Mouse (Mus musculus) gonadal fat pad, adult 2 months (tissue): ENCODE measurements around the gene Card19. TPM values are rescaled to one million over a fixed set of nuclear protein-coding genes. Genes with fewer than 3 reads are reported as not detected.

Experiments used
- DNase-seq: peaks from one replicate; pipeline ENCODE4 v3.0.0-alpha.2; 2012; ENCODE audit warnings: low read depth
- polyA plus RNA-seq: library from polyadenylated mRNA; depleted of rRNA; stranded (reverse); fragments of >200 nt; gene quantifications from 2 replicates; pipeline ENCODE4 v1.2.3, GENCODE M21; 2012; rRNA removed

Card19 gene
- polyA plus RNA-seq: 107 and 108 TPM in 2 replicates

DNA sequence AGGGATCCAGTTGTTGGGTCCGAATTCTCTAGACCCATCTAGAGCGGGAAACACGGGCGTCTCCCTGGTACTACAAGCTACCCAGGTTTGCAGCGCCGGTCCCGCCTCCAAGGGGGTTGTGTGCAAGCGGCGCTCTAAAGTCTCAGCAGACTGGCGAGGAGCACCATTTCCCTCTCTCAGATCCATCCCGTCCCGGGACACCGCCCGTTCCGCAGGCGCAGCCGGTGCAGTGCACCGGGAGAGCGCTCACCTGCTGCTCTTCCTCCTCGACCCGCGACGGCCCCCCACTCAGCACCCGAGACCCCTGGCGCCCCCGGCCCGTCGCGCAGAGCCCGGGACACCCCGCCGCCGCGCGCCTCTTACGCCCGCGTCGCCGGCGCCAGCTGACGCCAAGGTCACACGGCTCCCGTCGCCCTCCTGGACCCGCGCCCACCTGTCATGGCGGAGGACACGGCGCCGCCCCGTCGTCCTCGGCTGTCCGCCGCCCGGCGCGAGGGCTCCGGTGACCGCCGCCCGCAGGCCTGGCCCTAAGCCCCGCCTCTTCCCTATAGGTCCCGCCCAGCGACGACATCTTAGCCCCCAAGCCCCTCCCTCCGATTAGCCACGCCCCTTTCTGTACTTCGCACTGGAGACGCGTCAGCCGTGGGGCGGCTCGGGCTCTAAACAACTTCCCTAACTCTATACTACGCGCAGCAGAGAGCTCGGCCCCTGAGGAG, at the start of gene Card19:
TSS of gene Card19 (minus strand) at position 534 of the 716 bp plus-strand sequence.
- DNase-seq: peak; percentile 40

DNA sequence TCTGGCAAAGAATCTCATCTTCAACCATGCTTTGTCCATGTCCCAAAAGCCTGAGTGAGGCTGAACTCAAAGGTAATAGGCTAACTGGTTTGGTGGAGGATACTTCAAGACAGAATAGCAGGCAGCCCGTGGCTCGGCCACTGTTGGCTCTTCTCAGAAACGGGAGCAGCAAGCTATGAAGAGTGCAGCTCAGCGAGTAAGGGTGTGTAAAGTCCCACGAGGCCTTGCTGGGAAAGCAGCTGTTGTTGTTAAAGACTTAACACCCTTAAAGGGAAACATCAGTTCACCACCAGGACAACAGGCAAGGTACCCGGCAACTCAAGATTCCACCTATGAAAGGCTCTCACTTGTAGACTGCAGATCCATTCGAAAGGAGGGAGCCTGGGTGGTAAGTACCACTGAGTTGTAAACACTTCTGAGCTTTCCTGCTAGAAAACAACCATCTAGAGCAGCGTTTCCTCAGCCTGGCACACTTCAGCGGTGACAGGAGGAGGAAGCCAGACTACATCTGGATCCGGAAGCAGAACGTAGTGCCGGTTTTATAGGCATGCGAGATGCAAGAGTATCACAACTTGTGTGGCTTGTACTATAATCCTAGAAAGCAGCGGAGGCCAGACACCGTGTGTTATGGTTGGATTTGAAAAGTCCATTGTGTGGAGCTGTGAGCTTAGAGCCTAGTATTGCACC, 44.3 kb upstream of the Card19 start:
- no peak for DNase-seq

DNA sequence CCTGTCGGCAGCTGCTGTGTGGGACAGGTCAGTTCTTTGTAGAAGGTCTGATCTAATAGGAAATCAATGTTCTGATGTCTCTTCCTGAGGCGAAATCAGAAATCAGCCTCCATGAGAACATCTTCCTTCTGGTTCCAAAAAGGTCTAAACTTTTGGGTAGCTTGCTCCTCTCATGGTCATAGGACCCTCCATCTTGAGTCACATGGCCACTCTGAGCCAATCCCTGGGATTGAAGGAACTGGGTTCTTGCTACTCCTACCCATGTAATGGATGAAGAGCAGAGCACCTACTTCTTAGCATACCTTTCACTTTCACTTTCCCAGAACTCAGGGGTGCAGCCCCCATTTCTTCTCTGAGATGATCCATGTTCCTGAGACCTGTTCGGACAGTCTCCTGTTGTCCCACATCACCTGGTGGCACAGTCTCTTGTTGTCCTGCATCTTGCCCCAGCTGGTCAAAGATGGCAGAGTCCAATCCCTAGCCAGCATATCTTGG, 42.0 kb upstream of the Card19 start:
- no peak for DNase-seq

DNA sequence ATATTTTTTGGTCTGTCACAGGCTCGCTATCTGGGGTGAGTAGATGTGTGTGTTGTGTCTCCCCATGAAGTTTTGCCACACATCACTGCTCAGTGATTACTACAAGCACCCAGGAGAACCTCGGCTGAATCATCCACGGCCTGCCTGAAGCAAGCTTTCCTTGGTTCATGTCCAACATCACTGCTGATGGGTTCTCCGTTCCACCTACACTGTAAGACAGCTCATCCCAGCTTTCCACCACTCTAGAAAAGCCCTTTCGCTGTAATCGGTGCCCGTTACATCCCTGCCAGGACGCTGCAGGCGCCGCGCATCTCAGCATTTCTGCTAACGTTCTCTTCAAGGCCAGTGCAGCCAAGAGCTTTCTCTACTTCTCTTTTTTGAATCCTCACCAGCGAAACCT, 36.9 kb upstream of the Card19 start:
- DNase-seq: peak; percentile 69

DNA sequence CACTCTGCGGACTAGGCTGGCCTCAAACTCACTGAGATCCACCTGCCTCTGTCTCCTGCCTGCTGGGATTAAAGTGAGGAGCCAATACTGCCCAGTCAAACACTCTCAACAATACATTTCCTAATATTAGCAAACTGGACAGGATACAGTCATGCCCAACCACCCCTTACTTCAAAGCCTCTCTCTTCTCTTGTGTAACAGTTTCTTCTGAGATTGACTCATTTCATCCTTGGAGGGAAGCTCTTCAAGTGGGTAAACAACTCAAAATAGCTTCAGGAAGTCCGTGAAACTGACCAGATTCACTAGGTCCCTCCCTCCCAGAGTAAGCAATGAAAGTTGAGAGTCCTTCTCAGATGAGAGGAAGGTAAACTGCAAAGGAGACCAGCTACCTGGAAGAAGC, 36.3 kb upstream of the Card19 start:
- peak; percentile 34 for DNase-seq

DNA sequence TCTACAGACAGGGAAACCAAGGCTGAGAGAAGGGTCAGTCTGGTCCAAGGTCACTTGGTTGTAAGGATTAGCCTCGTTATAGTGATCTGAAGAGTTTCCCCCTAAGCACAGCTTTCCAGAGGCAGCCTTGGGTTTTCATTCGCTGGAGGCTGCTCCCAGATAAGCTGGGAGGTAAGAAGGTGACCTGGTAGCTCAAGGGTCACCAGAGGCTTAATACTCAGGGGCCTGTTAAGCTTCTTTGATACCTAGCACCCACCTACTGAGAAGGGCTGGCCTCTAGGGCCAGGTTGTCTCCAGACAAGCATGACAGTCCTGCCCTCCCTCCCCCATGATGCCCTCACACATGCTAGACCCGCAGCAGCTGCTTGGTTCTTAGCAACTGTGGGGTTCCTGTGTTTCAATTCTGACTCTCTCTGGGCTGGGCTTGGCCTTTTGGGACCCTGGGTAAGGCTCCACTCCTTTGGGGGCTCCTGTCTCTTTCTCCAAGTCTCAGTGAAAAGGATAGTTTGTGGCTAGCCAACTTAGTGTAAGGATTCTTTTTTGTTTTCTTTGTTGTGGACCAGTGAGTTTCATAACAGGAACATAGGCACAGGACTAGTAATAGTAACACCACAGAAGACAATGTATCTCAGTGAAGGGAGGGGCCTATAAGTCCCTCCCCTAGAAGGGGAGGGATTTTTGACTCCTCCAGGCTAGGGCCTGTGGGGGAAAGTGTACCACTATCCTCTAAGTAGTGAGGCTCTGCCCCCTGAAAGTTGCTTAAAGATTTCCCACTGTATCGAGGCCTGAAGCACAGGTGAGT, 35.1 kb upstream of the Card19 start:
- DNase-seq: no peak

DNA sequence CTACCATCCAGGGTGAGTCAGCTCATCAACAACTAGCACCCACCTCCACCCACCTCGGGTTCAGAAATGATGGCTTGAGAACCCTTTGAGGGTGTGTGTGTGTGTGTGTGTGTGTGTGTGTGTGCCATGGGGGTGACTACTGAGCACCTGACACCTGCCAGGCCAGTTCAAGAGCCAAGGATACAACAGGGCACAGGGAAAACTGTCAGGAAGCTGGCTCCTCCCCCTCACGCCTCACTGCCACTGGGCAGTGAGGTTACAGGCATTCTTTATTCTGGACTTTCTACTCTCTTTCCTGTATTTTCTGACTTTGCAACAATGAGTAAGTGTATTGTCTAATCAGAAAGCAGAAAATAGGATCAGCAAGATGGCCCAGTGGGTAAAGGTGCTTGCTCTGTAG, 33.8 kb upstream of the Card19 start:
- DNase-seq: peak; percentile 10

GRCm38 (mm10) chr13:49248923-49249322, 33.1 kb upstream of the Card19 start:
- no peak for DNase-seq

GRCm38 (mm10) chr13:49248467-49248862, 32.6 kb upstream of the Card19 start, which contains the start of gene Susd3:
Gene Susd3 (minus strand): TSS chr13:49248706.
- no peak for DNase-seq

DNA sequence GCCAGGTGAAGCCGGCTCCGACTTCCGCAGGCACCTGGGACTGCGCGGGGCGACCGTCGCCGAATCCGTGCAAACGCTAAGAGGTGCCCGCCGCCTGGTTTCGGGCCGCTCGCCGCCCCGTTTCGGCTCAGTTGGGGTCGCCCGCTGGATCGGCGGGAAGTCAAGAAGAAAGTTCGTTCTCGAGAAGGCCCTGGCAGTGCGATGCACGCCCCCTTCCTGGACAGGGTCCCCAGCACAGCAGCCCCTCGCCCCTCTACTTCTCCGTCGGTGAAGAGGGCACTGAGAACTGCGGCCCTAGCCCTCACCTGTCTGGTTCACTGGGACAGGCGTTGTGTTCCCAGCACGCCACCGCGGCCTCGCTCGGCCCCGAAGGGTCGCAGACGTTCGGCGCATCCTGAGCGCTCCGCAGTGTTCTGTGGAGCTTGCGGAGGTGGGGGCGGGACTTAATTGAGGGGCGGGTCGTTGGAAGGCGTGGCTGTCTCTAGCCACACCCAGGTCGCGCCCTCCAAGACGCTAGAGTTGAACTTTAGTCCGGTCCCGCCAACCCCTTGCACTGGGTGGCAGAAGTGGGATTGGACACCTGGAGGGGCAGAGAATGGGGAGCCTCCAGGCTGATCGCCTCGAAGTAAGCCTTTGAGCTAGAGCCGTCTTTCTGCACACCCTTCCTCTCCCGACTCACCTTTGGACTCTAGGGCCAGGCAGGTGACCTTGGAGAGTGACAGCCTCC, 32.1 kb upstream of the Card19 start:
- DNase-seq: no peak

GRCm38 (mm10) chr13:49247232-49247739, 31.4 kb upstream of the Card19 start:
- no peak for DNase-seq

DNA sequence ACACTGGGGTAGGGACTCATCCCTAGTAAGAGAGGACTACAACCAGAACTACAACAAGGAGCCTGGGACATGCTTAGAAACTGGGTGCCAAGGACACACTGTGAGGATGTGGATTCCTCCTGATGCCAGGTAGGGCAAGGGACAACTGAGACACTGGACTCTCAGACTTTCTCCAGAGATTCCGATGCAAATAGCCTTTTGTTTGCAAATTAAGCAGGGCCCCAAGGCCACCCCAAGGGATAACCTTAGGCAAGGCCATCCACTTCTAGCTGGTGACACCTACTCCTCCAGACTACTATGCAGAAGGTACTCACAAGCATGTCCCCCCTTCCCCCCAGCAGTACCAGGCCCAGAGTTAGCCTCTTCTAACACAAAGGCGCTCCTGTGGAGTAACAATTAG, 30.8 kb upstream of the Card19 start:
- DNase-seq: no peak

- DNase-seq: no peak
Measured at GRCm38 (mm10) chr13:49246011-49246410, 30.2 kb upstream of the Card19 start.

- DNase-seq: no peak
Measured at GRCm38 (mm10) chr13:49245251-49245650, 29.4 kb upstream of the Card19 start.

GRCm38 (mm10) chr13:49243492-49243891, 27.7 kb upstream of the Card19 start:
- no peak for DNase-seq

- DNase-seq: no peak
Measured at GRCm38 (mm10) chr13:49242321-49243065, 26.7 kb upstream of the Card19 start.

- DNase-seq: no peak
Measured at GRCm38 (mm10) chr13:49238737-49239136, 22.9 kb upstream of the Card19 start.

GRCm38 (mm10) chr13:49237617-49238016, 21.8 kb upstream of the Card19 start:
- DNase-seq: no peak

- no peak for DNase-seq
Measured at GRCm38 (mm10) chr13:49234711-49235110, 18.9 kb upstream of the Card19 start.

GRCm38 (mm10) chr13:49233792-49234572, 18.1 kb upstream of the Card19 start:
- DNase-seq: no peak
